Comparison of ENCODE assay signal across 8 mouse cellular contexts in genomic region chr2:12418121-12418520, GRCm38 (mm10). TPM values are rescaled to one million over a fixed set of nuclear protein-coding genes. Genes with fewer than 3 reads are reported as not detected.
DNase-seq lines count a peak whose midpoint lies in the region; ATAC-seq and TF ChIP-seq lines count a peak whose summit lies in the region.

No protein-coding gene starts in this region.

- no peak for DNase-seq in lung, adult 2 months
- no peak for DNase-seq in lung, postnatal 4 days
- DNase-seq in c-Kit-positive CD71-positive TER-119-positive erythroid progenitor cells, embryonic 14.5 days (ENCODE audit: low spot score), result peak; percentile 45
- DNase-seq in hindbrain, postnatal 0 days (ENCODE audit: low spot score), result no peak
- no peak for DNase-seq in adrenal gland, postnatal 36 days
- no peak for DNase-seq in right cerebral cortex, adult 2 months (ENCODE audit: low spot score in 2 of 2)

- H3K27ac ChIP-seq in hindbrain, postnatal 0 days, result no peak overlapping the region
- no peak overlapping the region for H3K27ac ChIP-seq in stomach, embryonic 16.5 days (ENCODE audit: low read length)

- no peaks in the 10 kb centered on the region for H3K27me3 ChIP-seq in hindbrain, postnatal 0 days (ENCODE audit: insufficient read depth, low read length)
- H3K27me3 ChIP-seq in stomach, embryonic 16.5 days (ENCODE audit: control insufficient read depth, insufficient read depth, low read length), result no peaks in the 10 kb centered on the region

- WGBS in lung, adult 2 months, result 23% methylated on average over 8 of the region's 8 CpGs
- WGBS in hindbrain, postnatal 0 days, result 50% methylated on average over 8 of the region's 8 CpGs
- 27% methylated on average over 8 of the region's 8 CpGs for WGBS in stomach, embryonic 16.5 days

- H3K4me1 ChIP-seq in lung, adult 2 months (ENCODE audit: control insufficient read depth, insufficient read depth, low read length), result peaks cover 5% of the 10 kb centered on the region
- H3K4me1 ChIP-seq in hindbrain, postnatal 0 days (ENCODE audit: insufficient read depth, low read length), result peaks cover 9% of the 10 kb centered on the region; the same call in 1 of the 2 replicates
- H3K4me1 ChIP-seq in stomach, embryonic 16.5 days (ENCODE audit: control insufficient read depth, insufficient read depth, low read length), result peaks cover 6% of the 10 kb centered on the region

- peak overlapping the region; percentile 79 for H3K9ac ChIP-seq in hindbrain, postnatal 0 days (replicated peaks; ENCODE audit: low read length)
- H3K9ac ChIP-seq in stomach, embryonic 16.5 days (ENCODE audit: low read length), result peak overlapping the region; percentile 85

- H3K4me2 ChIP-seq in hindbrain, postnatal 0 days (ENCODE audit: low read depth, low read length), result peak overlapping the region; percentile 97
- H3K4me2 ChIP-seq in stomach, embryonic 16.5 days (ENCODE audit: low read depth, low read length), result peak overlapping the region; percentile 89

- TF ChIP-seq CTCF in lung, adult 2 months (IDR thresholded peaks at IDR 0.05; ENCODE audit: insufficient read depth, low read length), result no peak
- no peak for TF ChIP-seq CTCF in hindbrain, postnatal 0 days (IDR thresholded peaks at IDR 0.05; ENCODE audit: low read depth)

- H3K36me3 ChIP-seq in hindbrain, postnatal 0 days (ENCODE audit: insufficient read depth, low read length), result no peaks in the 10 kb centered on the region
- H3K36me3 ChIP-seq in stomach, embryonic 16.5 days (ENCODE audit: control insufficient read depth, insufficient read depth, low read length), result no peaks in the 10 kb centered on the region

- H3K4me3 ChIP-seq in lung, adult 2 months (replicated peaks; ENCODE audit: extremely low read depth, low read depth, low read length), result peak overlapping the region; percentile 98
- H3K4me3 ChIP-seq in hindbrain, postnatal 0 days (ENCODE audit: low read length), result peak overlapping the region; percentile 92
- H3K4me3 ChIP-seq in stomach, embryonic 16.5 days (replicated peaks; ENCODE audit: low read length), result peak overlapping the region; percentile 94

- no peaks in the 10 kb centered on the region for H3K9me3 ChIP-seq in hindbrain, postnatal 0 days (ENCODE audit: low read length)
- H3K9me3 ChIP-seq in stomach, embryonic 16.5 days (replicated peaks; ENCODE audit: control insufficient read depth, low read length), result no peaks in the 10 kb centered on the region

- TF ChIP-seq POLR2A in lung, adult 2 months (IDR thresholded peaks at IDR 0.05; ENCODE audit: borderline replicate concordance, extremely low read depth, low read depth, low read length), result no peak

- no peak for ATAC-seq in hindbrain, postnatal 0 days
- peak; percentile 29 for ATAC-seq in megakaryocyte, adult 5-6 weeks (ENCODE audit: poor library complexity, severe bottlenecking)
- no peak for ATAC-seq in stomach, embryonic 16.5 days (ENCODE audit: insufficient read depth, low FRiP score)

RNA-seq across cellular contexts. Expression of gene Mindy3, which starts 1.1 kb away (rescaled TPM):
- polyA plus RNA-seq in lung, adult 2 months (2012; rRNA removed), result 69.2 and 85.3 TPM in 2 replicates
- 51.3 and 73.3 TPM in 2 replicates for total RNA-seq in hindbrain, postnatal 0 days (2014; rRNA removed)
- polyA plus RNA-seq in hindbrain, postnatal 0 days (2015; fragmentation: Nextera tagmentation; extraction: Ambion mirVana), result 48.2 and 50.9 TPM in 2 replicates
- total RNA-seq in megakaryocyte, adult 5-6 weeks (2015), result 73.5 and 82.3 TPM in 2 replicates
- 33.0 and 35.3 TPM in 2 replicates for total RNA-seq in megakaryocyte, adult 5-6 weeks (2017)
- polyA plus RNA-seq in stomach, embryonic 16.5 days (2015; fragmentation: Nextera tagmentation; extraction: Ambion mirVana), result 27.9 and 31.1 TPM in 2 replicates
- 10 to 100 TPM; 47.1 to 48.7 TPM for total RNA-seq in adrenal gland, postnatal 36 days (2021)
